In genomic region chr12:102596410-102596809, GRCm38 (mm10) we compare ENCODE assay signal across 11 mouse cellular contexts. TPM values are rescaled to one million over a fixed set of nuclear protein-coding genes. Genes with fewer than 3 reads are reported as not detected.
A peak's percentile ranks its signal among the peaks of the same experiment; 100 is the strongest.
DNase-seq lines count a peak whose midpoint lies in the region; ATAC-seq and TF ChIP-seq lines count a peak whose summit lies in the region.
"Had no signal": no experiment of that assay in that cellular context is flagged by ENCODE, and none has a peak within 500 bp of the region (broad histone marks: within the 10 kb centered on the region; RNA-seq: fewer than 3 reads in every experiment).

No protein-coding gene starts in this region.

- H3K4me1 ChIP-seq in hindbrain, postnatal 0 days (ENCODE audit: insufficient read depth, low read length), result peaks cover 8% of the 10 kb centered on the region; the same call in 1 of the 2 replicates
- H3K4me1 ChIP-seq in hindbrain, embryonic 13.5 days (replicated peaks), result peaks cover 46% of the 10 kb centered on the region
- no peaks in the 10 kb centered on the region for H3K4me1 ChIP-seq in testis, adult 2 months (ENCODE audit: control insufficient read depth, insufficient read depth, low read length)
- H3K4me1 ChIP-seq in forebrain, embryonic 14.5 days (ENCODE audit: control insufficient read depth, insufficient read depth, low read length), result peaks cover 16% of the 10 kb centered on the region

- no peak for TF ChIP-seq POLR2A in testis, adult 2 months (IDR thresholded peaks at IDR 0.05; ENCODE audit: control insufficient read depth, low read depth, low read length)

- ATAC-seq in hindbrain, postnatal 0 days, result no peak
- ATAC-seq in hindbrain, embryonic 13.5 days (ENCODE audit: low FRiP score), result no peak
- ATAC-seq in forebrain, embryonic 14.5 days, result no peak

- no peaks in the 10 kb centered on the region for H3K36me3 ChIP-seq in hindbrain, postnatal 0 days (ENCODE audit: insufficient read depth, low read length)
- no peaks in the 10 kb centered on the region for H3K36me3 ChIP-seq in hindbrain, embryonic 13.5 days
- no peaks in the 10 kb centered on the region for H3K36me3 ChIP-seq in testis, adult 2 months (ENCODE audit: control insufficient read depth, insufficient read depth, low read length)
- no peaks in the 10 kb centered on the region for H3K36me3 ChIP-seq in forebrain, embryonic 14.5 days (ENCODE audit: control insufficient read depth, insufficient read depth, low read length)

- no peak overlapping the region for H3K4me2 ChIP-seq in hindbrain, postnatal 0 days (ENCODE audit: low read depth, low read length)
- H3K4me2 ChIP-seq in hindbrain, embryonic 13.5 days, result no peak overlapping the region
- H3K4me2 ChIP-seq in forebrain, embryonic 14.5 days (ENCODE audit: low read length), result no peak overlapping the region
- H3K4me2 ChIP-seq: midbrain, embryonic 12.5 days had no signal

- H3K27ac ChIP-seq in hindbrain, postnatal 0 days, result no peak overlapping the region
- H3K27ac ChIP-seq in hindbrain, embryonic 13.5 days, result no peak overlapping the region
- H3K27ac ChIP-seq in testis, adult 2 months (ENCODE audit: control insufficient read depth, insufficient read depth, low read depth, low read length), result no peak overlapping the region
- H3K27ac ChIP-seq in forebrain, embryonic 14.5 days (ENCODE audit: low read depth, low read length), result no peak overlapping the region
- H3K27ac ChIP-seq: forebrain, embryonic 10.5 days; midbrain, embryonic 12.5 days had no signal

- H3K27me3 ChIP-seq in hindbrain, postnatal 0 days (ENCODE audit: insufficient read depth, low read length), result no peaks in the 10 kb centered on the region
- H3K27me3 ChIP-seq in hindbrain, embryonic 13.5 days, result no peaks in the 10 kb centered on the region
- H3K27me3 ChIP-seq in testis, adult 2 months (ENCODE audit: control insufficient read depth, insufficient read depth, low read length), result no peaks in the 10 kb centered on the region
- no peaks in the 10 kb centered on the region for H3K27me3 ChIP-seq in forebrain, embryonic 14.5 days (replicated peaks; ENCODE audit: control insufficient read depth, insufficient read depth, low read length)
- H3K27me3 ChIP-seq: midbrain, embryonic 12.5 days had no signal

- peak; percentile 55 for TF ChIP-seq CTCF in hindbrain, postnatal 0 days (IDR thresholded peaks at IDR 0.05; ENCODE audit: low read depth)
- peak; percentile 69 for TF ChIP-seq CTCF in testis, adult 2 months (IDR thresholded peaks at IDR 0.05; ENCODE audit: control insufficient read depth, insufficient read depth, insufficient replicate concordance, low read depth, low read length)

- no peak overlapping the region for H3K9ac ChIP-seq in hindbrain, postnatal 0 days (replicated peaks; ENCODE audit: low read length)
- no peak overlapping the region for H3K9ac ChIP-seq in hindbrain, embryonic 13.5 days
- no peak overlapping the region for H3K9ac ChIP-seq in forebrain, embryonic 14.5 days (ENCODE audit: low read length)
- H3K9ac ChIP-seq: midbrain, embryonic 12.5 days had no signal

- no peak overlapping the region for H3K4me3 ChIP-seq in hindbrain, postnatal 0 days (ENCODE audit: low read length)
- no peak overlapping the region for H3K4me3 ChIP-seq in hindbrain, embryonic 13.5 days
- H3K4me3 ChIP-seq in testis, adult 2 months (ENCODE audit: control insufficient read depth, low read depth, low read length), result no peak overlapping the region
- H3K4me3 ChIP-seq in forebrain, embryonic 14.5 days (ENCODE audit: low read depth, low read length), result no peak overlapping the region
- H3K4me3 ChIP-seq: forebrain, embryonic 10.5 days; midbrain, embryonic 12.5 days had no signal

- H3K9me3 ChIP-seq in hindbrain, postnatal 0 days (ENCODE audit: low read length), result no peaks in the 10 kb centered on the region
- no peaks in the 10 kb centered on the region for H3K9me3 ChIP-seq in hindbrain, embryonic 13.5 days
- H3K9me3 ChIP-seq in forebrain, embryonic 14.5 days (replicated peaks; ENCODE audit: control insufficient read depth, low read length), result 0 out of 2 replicates have a peak, but pooled peaks cover 3% of the 10 kb centered on the region
- H3K9me3 ChIP-seq: midbrain, embryonic 12.5 days had no signal

- WGBS in hindbrain, postnatal 0 days, result 74% methylated on average over 7 of the region's 7 CpGs
- WGBS in hindbrain, embryonic 13.5 days, result 75% methylated on average over 7 of the region's 7 CpGs
- WGBS in forebrain, embryonic 14.5 days, result 75% methylated on average over 7 of the region's 7 CpGs

- DNase-seq in hindbrain, postnatal 0 days (ENCODE audit: low spot score), result no peak
- DNase-seq in testis, postnatal 10 days (ENCODE audit: low spot score), result no peak
- DNase-seq in c-Kit-positive CD71-positive TER-119-negative erythroid progenitor cells, embryonic 14.5 days (ENCODE audit: low read depth), result peak; percentile 25
- peak; percentile 30 for DNase-seq in thymus, postnatal 14 days
- no peak for DNase-seq in forebrain, embryonic 14.5 days (ENCODE audit: low spot score)
- no peak for DNase-seq in left cerebral cortex, adult 9 months (ENCODE audit: low spot score in 2 of 2)
- DNase-seq: cerebellum, adult 8-10 months had no signal

RNA-seq across cellular contexts. Expression of gene Chga, which starts 41.6 kb away (rescaled TPM):
- 160 and 171 TPM in 2 replicates for total RNA-seq in hindbrain, postnatal 0 days (2014; rRNA removed)
- 254 and 255 TPM in 2 replicates for polyA plus RNA-seq in hindbrain, postnatal 0 days (2015; fragmentation: Nextera tagmentation; extraction: Ambion mirVana)
- 96.0 and 102 TPM in 2 replicates for polyA plus RNA-seq in hindbrain, embryonic 13.5 days (2015; fragmentation: Nextera tagmentation; extraction: Ambion mirVana)
- 8.5 and 14.1 TPM in 2 replicates for polyA plus RNA-seq in testis, adult 2 months (2012; rRNA removed)
- polyA plus RNA-seq in forebrain, embryonic 14.5 days (2014; fragmentation: Nextera tagmentation; extraction: Ambion mirVana), result 63.3 and 76.8 TPM in 2 replicates

Comparison
In these comparisons a context has a peak if more than half of its experiments do, and no peak if none do; other contexts are left out.
1. DNase-seq: peak in c-Kit-positive CD71-positive TER-119-negative erythroid progenitor cells, embryonic 14.5 days (single experiment) and thymus, postnatal 14 days (single experiment); none in hindbrain, postnatal 0 days (single experiment), testis, postnatal 10 days (single experiment), forebrain, embryonic 14.5 days (single experiment) and left cerebral cortex, adult 9 months (0 of 2).